8 mouse cellular contexts compared by ENCODE assay signal in the genomic region with DNA sequence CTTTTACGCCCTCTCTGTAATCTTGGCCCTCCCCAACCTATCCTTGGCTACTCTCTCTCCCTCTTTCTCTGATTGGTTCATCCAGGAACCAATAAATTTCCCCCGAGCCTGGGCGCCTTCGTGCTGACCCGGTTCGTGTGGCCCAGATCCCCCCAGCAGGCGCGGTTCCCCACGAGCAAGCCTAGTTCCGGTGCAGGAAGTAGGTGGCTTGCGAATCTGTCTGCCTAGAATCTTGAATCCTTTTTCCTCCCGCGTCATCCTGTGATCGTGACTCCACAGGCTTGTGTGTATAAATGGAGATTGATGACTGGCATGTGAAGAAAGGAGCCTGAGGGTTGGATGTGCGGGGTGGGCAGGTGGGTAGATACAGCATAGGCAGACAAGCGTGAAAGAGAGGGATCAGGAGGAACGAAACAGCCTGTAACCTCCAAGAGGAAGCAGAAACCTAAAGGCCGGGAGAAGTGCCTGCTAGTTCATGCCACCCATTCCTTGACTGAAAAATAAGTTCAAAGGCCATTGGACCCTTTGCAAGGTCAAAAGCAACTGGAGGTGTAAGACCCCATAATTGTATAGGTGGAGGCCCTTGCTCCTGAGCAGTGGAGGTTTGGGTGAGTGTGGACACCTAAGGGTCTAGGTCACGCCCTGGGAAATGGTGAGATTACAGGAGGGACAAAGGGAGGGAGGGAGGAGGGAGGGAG. TPM values are rescaled to one million over a fixed set of nuclear protein-coding genes. Genes with fewer than 3 reads are reported as not detected.
DNase-seq lines count a peak whose midpoint lies in the region; ATAC-seq and TF ChIP-seq lines count a peak whose summit lies in the region.

No protein-coding gene starts in this region.

- no peak for ATAC-seq in embryonic facial prominence, embryonic 13.5 days (ENCODE audit: insufficient number of reproducible peaks, insufficient read depth, low FRiP score, low TSS enrichment, low read depth)
- ATAC-seq in heart, embryonic 16.5 days (replicated peaks; ENCODE audit: extremely low read depth, insufficient read depth, low FRiP score), result no peak
- no peak for ATAC-seq in limb, embryonic 14.5 days (ENCODE audit: low FRiP score, low read depth)
- ATAC-seq in midbrain, embryonic 16.5 days, result peak; percentile 46

- H3K4me3 ChIP-seq in embryonic facial prominence, embryonic 13.5 days, result peak overlapping the region; percentile 73
- H3K4me3 ChIP-seq in heart, embryonic 16.5 days (ENCODE audit: low read length), result peak overlapping the region; percentile 94
- peak overlapping the region; percentile 67 for H3K4me3 ChIP-seq in limb, embryonic 14.5 days (replicated peaks; ENCODE audit: low read length)
- peak overlapping the region; percentile 93 for H3K4me3 ChIP-seq in midbrain, embryonic 16.5 days (ENCODE audit: low read depth, low read length)

- peaks cover 24% of the 10 kb centered on the region for H3K4me1 ChIP-seq in embryonic facial prominence, embryonic 13.5 days
- peaks cover 6% of the 10 kb centered on the region; the same call in 1 of the 2 replicates for H3K4me1 ChIP-seq in heart, embryonic 16.5 days (ENCODE audit: control insufficient read depth, insufficient read depth, low read length)
- peaks cover 8% of the 10 kb centered on the region; the same call in 1 of the 2 replicates for H3K4me1 ChIP-seq in limb, embryonic 14.5 days (ENCODE audit: control insufficient read depth, insufficient read depth, low read length)
- H3K4me1 ChIP-seq in midbrain, embryonic 16.5 days (ENCODE audit: control insufficient read depth, insufficient read depth, low read length), result peaks cover 14% of the 10 kb centered on the region

- WGBS in embryonic facial prominence, embryonic 13.5 days, result 3% methylated on average over 18 of the region's 19 CpGs
- WGBS in heart, embryonic 16.5 days, result 8% methylated on average over 19 of the region's 19 CpGs
- WGBS in limb, embryonic 14.5 days, result 6% methylated on average over 19 of the region's 19 CpGs
- WGBS in midbrain, embryonic 16.5 days, result 1% methylated on average over 18 of the region's 19 CpGs

- H3K9me3 ChIP-seq in embryonic facial prominence, embryonic 13.5 days, result no peaks in the 10 kb centered on the region
- H3K9me3 ChIP-seq in heart, embryonic 16.5 days (replicated peaks; ENCODE audit: control insufficient read depth, low read length), result no peaks in the 10 kb centered on the region
- no peaks in the 10 kb centered on the region for H3K9me3 ChIP-seq in limb, embryonic 14.5 days (ENCODE audit: control insufficient read depth, low read length)
- H3K9me3 ChIP-seq in midbrain, embryonic 16.5 days (replicated peaks; ENCODE audit: control insufficient read depth, low read length, poor library complexity, severe bottlenecking), result no peaks in the 10 kb centered on the region

- no peaks in the 10 kb centered on the region for H3K36me3 ChIP-seq in embryonic facial prominence, embryonic 13.5 days
- H3K36me3 ChIP-seq in heart, embryonic 16.5 days (ENCODE audit: control insufficient read depth, insufficient read depth), result no peaks in the 10 kb centered on the region
- H3K36me3 ChIP-seq in limb, embryonic 14.5 days (ENCODE audit: control insufficient read depth, insufficient read depth, low read length), result no peaks in the 10 kb centered on the region
- H3K36me3 ChIP-seq in midbrain, embryonic 16.5 days (ENCODE audit: control insufficient read depth, insufficient read depth, low read length), result no peaks in the 10 kb centered on the region

- peaks cover 36% of the 10 kb centered on the region for H3K27me3 ChIP-seq in embryonic facial prominence, embryonic 13.5 days
- H3K27me3 ChIP-seq in heart, embryonic 16.5 days (ENCODE audit: control insufficient read depth, insufficient read depth, low read length), result 0 out of 2 replicates have a peak, but pooled peaks cover 4% of the 10 kb centered on the region
- 0 out of 2 replicates have a peak, but pooled peaks cover 8% of the 10 kb centered on the region for H3K27me3 ChIP-seq in limb, embryonic 14.5 days (ENCODE audit: control insufficient read depth, insufficient read depth, low read length)
- no peaks in the 10 kb centered on the region for H3K27me3 ChIP-seq in midbrain, embryonic 16.5 days (ENCODE audit: control insufficient read depth, insufficient read depth, low read depth, low read length)

- TF ChIP-seq POLR2A in limb, embryonic 14.5 days (IDR thresholded peaks at IDR 0.05; ENCODE audit: borderline replicate concordance, extremely low read depth, insufficient read depth, insufficient read length), result no peak

- peak overlapping the region; percentile 99 for H3K4me2 ChIP-seq in embryonic facial prominence, embryonic 13.5 days
- peak overlapping the region; percentile 100 for H3K4me2 ChIP-seq in heart, embryonic 16.5 days (ENCODE audit: low read depth, low read length)
- peak overlapping the region; percentile 95 for H3K4me2 ChIP-seq in limb, embryonic 14.5 days (replicated peaks; ENCODE audit: low read depth, low read length, severe bottlenecking)
- H3K4me2 ChIP-seq in midbrain, embryonic 16.5 days (ENCODE audit: low read length), result peak overlapping the region; percentile 88

- H3K27ac ChIP-seq in embryonic facial prominence, embryonic 13.5 days, result no peak overlapping the region
- H3K27ac ChIP-seq in heart, embryonic 16.5 days (ENCODE audit: low read length), result 0 out of 2 replicates have a peak overlapping the region, but pooled peaks have one; percentile 28
- no peak overlapping the region for H3K27ac ChIP-seq in limb, embryonic 14.5 days (replicated peaks; ENCODE audit: low read depth, low read length)
- peak overlapping the region; percentile 69 for H3K27ac ChIP-seq in midbrain, embryonic 16.5 days (ENCODE audit: low read length)

- peak; percentile 8 for DNase-seq in gastrocnemius, postnatal 25 days
- DNase-seq in gastrocnemius, adult 18-20 months (ENCODE audit: low spot score), result no peak
- DNase-seq in kidney, postnatal 10 days, result peak; percentile 31
- DNase-seq in limb, embryonic 14.5 days (ENCODE audit: low spot score), result no peak
- peak; percentile 70 for DNase-seq in thymus, postnatal 0 days (ENCODE audit: low spot score)

- peak overlapping the region; percentile 44; the same call in 1 of the 2 replicates for H3K9ac ChIP-seq in embryonic facial prominence, embryonic 13.5 days
- peak overlapping the region; percentile 90 for H3K9ac ChIP-seq in heart, embryonic 16.5 days (ENCODE audit: low read length)
- no peak overlapping the region for H3K9ac ChIP-seq in limb, embryonic 14.5 days (ENCODE audit: low read depth, low read length, severe bottlenecking)
- peak overlapping the region; percentile 97 for H3K9ac ChIP-seq in midbrain, embryonic 16.5 days (ENCODE audit: low read depth, low read length)

RNA-seq across cellular contexts. Expression of gene Ppm1h, which starts 2.0 kb away (rescaled TPM):
- total RNA-seq in gastrocnemius, postnatal 25 days (2021), result 1 to 10 TPM in 1 of 2 experiments, under 1 TPM in 1; 0.95 to 1.6 TPM
- total RNA-seq in gastrocnemius, adult 18-20 months (2021), result 1 to 10 TPM; 1.5 to 1.8 TPM
- polyA plus RNA-seq in embryonic facial prominence, embryonic 13.5 days (2015; fragmentation: Nextera tagmentation; extraction: Ambion mirVana), result 4.0 and 4.7 TPM in 2 replicates
- 5.9 and 9.4 TPM in 2 replicates for polyA plus RNA-seq in heart, embryonic 16.5 days (2015; fragmentation: Nextera tagmentation; extraction: Ambion mirVana)
- 2.2 and 2.3 TPM in 2 replicates for polyA plus RNA-seq in limb, embryonic 14.5 days (2012; rRNA removed)
- polyA plus RNA-seq in limb, embryonic 14.5 days (2014; fragmentation: Nextera tagmentation; extraction: Ambion mirVana), result 3.4 and 3.5 TPM in 2 replicates
- 23.7 and 25.2 TPM in 2 replicates for polyA plus RNA-seq in midbrain, embryonic 16.5 days (2015; fragmentation: Nextera tagmentation; extraction: Ambion mirVana)
- 55.6 and 67.8 TPM in 2 replicates for polyA plus RNA-seq in thymus, postnatal 0 days (2015; fragmentation: Nextera tagmentation; extraction: Ambion mirVana)

Comparison
In these comparisons a context has a peak if more than half of its experiments do, and no peak if none do; other contexts are left out.
1. DNase-seq: peak in gastrocnemius, postnatal 25 days (single experiment), kidney, postnatal 10 days (single experiment) and thymus, postnatal 0 days (single experiment); none in gastrocnemius, adult 18-20 months (single experiment) and limb, embryonic 14.5 days (single experiment).
2. H3K27ac ChIP-seq: peak in heart, embryonic 16.5 days (single experiment) and midbrain, embryonic 16.5 days (single experiment); none in embryonic facial prominence, embryonic 13.5 days (single experiment) and limb, embryonic 14.5 days (single experiment).
3. Peak in every context shown above with its lines, with median percentiles within 50 percentile points of each other: H3K4me2 ChIP-seq and H3K4me3 ChIP-seq.